Mouse (Mus musculus): ENCODE measurements around the gene Itgb6.

DNA sequence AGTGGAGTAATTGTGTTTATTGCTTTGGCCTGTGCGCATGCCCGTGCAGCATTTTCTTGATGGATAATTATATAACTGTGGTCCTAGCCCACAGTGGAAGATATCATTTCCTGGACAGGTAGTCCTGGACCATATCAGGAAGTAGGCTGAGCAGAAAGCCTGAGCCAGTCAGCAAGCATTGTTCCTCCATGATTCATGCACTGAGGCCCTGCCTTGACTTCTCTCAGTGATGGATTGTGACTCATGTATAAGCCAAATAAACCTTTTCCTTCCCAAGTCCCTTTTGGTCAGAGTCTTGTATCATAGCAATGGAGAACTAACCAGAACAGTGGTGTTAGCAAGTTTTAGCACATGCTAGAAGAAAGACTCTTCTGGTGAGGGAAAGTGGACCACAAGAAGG, 172.6 kb downstream of the Itgb6 start:
- no peak for TF ChIP-seq GATA1 (IDR thresholded peaks at IDR 0.05; ENCODE audit: borderline replicate concordance, low read length)
- no peak for TF ChIP-seq FLI1 (IDR thresholded peaks at IDR 0.05; ENCODE audit: low read length)

Measured in megakaryocyte, embryonic 14.5 days (primary cell).